ENCODE assay signal across 16 mouse cellular contexts in genomic region chr6:38512830-38513229, GRCm38 (mm10). TPM values are rescaled to one million over a fixed set of nuclear protein-coding genes. Genes with fewer than 3 reads are reported as not detected.
DNase-seq lines count a peak whose midpoint lies in the region; ATAC-seq lines count a peak whose summit lies in the region.
"Had no signal": no experiment of that assay in that cellular context is flagged by ENCODE, and none has a peak within 500 bp of the region (broad histone marks: within the 10 kb centered on the region; RNA-seq: fewer than 3 reads in every experiment).

No protein-coding gene starts in this region.

- no peaks in the 10 kb centered on the region for H3K4me1 ChIP-seq in heart, embryonic 16.5 days (ENCODE audit: control insufficient read depth, insufficient read depth, low read length)
- H3K4me1 ChIP-seq in heart, embryonic 10.5 days, result no peaks in the 10 kb centered on the region
- no peaks in the 10 kb centered on the region for H3K4me1 ChIP-seq in forebrain, embryonic 14.5 days (ENCODE audit: control insufficient read depth, insufficient read depth, low read length)
- no peaks in the 10 kb centered on the region for H3K4me1 ChIP-seq in forebrain, embryonic 10.5 days
- H3K4me1 ChIP-seq: forebrain, embryonic 15.5 days; limb, embryonic 15.5 days; midbrain, embryonic 12.5 days had no signal

- H3K4me3 ChIP-seq in heart, embryonic 16.5 days (ENCODE audit: low read length), result no peak overlapping the region
- no peak overlapping the region for H3K4me3 ChIP-seq in heart, embryonic 10.5 days
- no peak overlapping the region for H3K4me3 ChIP-seq in forebrain, embryonic 14.5 days (ENCODE audit: low read depth, low read length)
- no peak overlapping the region for H3K4me3 ChIP-seq in forebrain, embryonic 10.5 days
- H3K4me3 ChIP-seq: forebrain, embryonic 15.5 days; limb, embryonic 15.5 days; midbrain, embryonic 12.5 days had no signal

- no peak overlapping the region for H3K4me2 ChIP-seq in heart, embryonic 16.5 days (ENCODE audit: low read depth, low read length)
- no peak overlapping the region for H3K4me2 ChIP-seq in forebrain, embryonic 14.5 days (ENCODE audit: low read length)
- H3K4me2 ChIP-seq: forebrain, embryonic 15.5 days; limb, embryonic 15.5 days; midbrain, embryonic 12.5 days had no signal

- H3K36me3 ChIP-seq in heart, embryonic 16.5 days (ENCODE audit: control insufficient read depth, insufficient read depth), result 0 out of 2 replicates have a peak, but pooled peaks cover 2% of the 10 kb centered on the region
- H3K36me3 ChIP-seq in heart, embryonic 10.5 days, result no peaks in the 10 kb centered on the region
- peaks cover 4% of the 10 kb centered on the region; the same call in 1 of the 2 replicates for H3K36me3 ChIP-seq in forebrain, embryonic 14.5 days (ENCODE audit: control insufficient read depth, insufficient read depth, low read length)
- H3K36me3 ChIP-seq in forebrain, embryonic 10.5 days (replicated peaks), result 0 out of 2 replicates have a peak, but pooled peaks cover 2% of the 10 kb centered on the region
- H3K36me3 ChIP-seq: limb, embryonic 15.5 days had no signal

- no peak for DNase-seq in heart, embryonic 10.5 days (ENCODE audit: low spot score)
- DNase-seq in thymus, postnatal 36 days, result peak; percentile 36 to 63
- no peak for DNase-seq in urinary bladder, postnatal 25 days (ENCODE audit: low spot score)
- DNase-seq in forebrain, embryonic 14.5 days (ENCODE audit: low spot score), result no peak
- DNase-seq in forebrain, embryonic 10.5 days (ENCODE audit: extremely low spot score, low spot score), result no peak
- DNase-seq: adrenal gland, postnatal 36 days; cerebellum, adult 9-11 months had no signal

- H3K27ac ChIP-seq in heart, embryonic 16.5 days (ENCODE audit: low read length), result 0 out of 2 replicates have a peak overlapping the region, but pooled peaks have one; percentile 14
- H3K27ac ChIP-seq in heart, embryonic 10.5 days, result no peak overlapping the region
- H3K27ac ChIP-seq in forebrain, embryonic 14.5 days (ENCODE audit: low read depth, low read length), result no peak overlapping the region
- no peak overlapping the region for H3K27ac ChIP-seq in forebrain, embryonic 10.5 days
- H3K27ac ChIP-seq: forebrain, embryonic 15.5 days; kidney, postnatal 0 days; limb, embryonic 15.5 days; midbrain, embryonic 12.5 days had no signal

- H3K9me3 ChIP-seq in heart, embryonic 16.5 days (replicated peaks; ENCODE audit: control insufficient read depth, low read length), result no peaks in the 10 kb centered on the region
- no peaks in the 10 kb centered on the region for H3K9me3 ChIP-seq in heart, embryonic 10.5 days
- H3K9me3 ChIP-seq in forebrain, embryonic 14.5 days (replicated peaks; ENCODE audit: control insufficient read depth, low read length), result no peaks in the 10 kb centered on the region
- no peaks in the 10 kb centered on the region for H3K9me3 ChIP-seq in forebrain, embryonic 10.5 days
- H3K9me3 ChIP-seq: forebrain, embryonic 15.5 days; G1E; limb, embryonic 15.5 days; midbrain, embryonic 12.5 days had no signal

- no peak overlapping the region for H3K9ac ChIP-seq in heart, embryonic 16.5 days (ENCODE audit: low read length)
- H3K9ac ChIP-seq in forebrain, embryonic 14.5 days (ENCODE audit: low read length), result no peak overlapping the region
- H3K9ac ChIP-seq: forebrain, embryonic 15.5 days; limb, embryonic 15.5 days; midbrain, embryonic 12.5 days had no signal

- no peaks in the 10 kb centered on the region for H3K27me3 ChIP-seq in heart, embryonic 16.5 days (ENCODE audit: control insufficient read depth, insufficient read depth, low read length)
- H3K27me3 ChIP-seq in heart, embryonic 10.5 days (ENCODE audit: insufficient read depth, poor library complexity, severe bottlenecking), result no peaks in the 10 kb centered on the region
- H3K27me3 ChIP-seq in forebrain, embryonic 14.5 days (replicated peaks; ENCODE audit: control insufficient read depth, insufficient read depth, low read length), result no peaks in the 10 kb centered on the region
- H3K27me3 ChIP-seq in forebrain, embryonic 10.5 days (ENCODE audit: poor library complexity, severe bottlenecking), result no peaks in the 10 kb centered on the region
- H3K27me3 ChIP-seq: forebrain, embryonic 15.5 days; limb, embryonic 15.5 days; midbrain, embryonic 12.5 days had no signal

- ATAC-seq in heart, embryonic 16.5 days (replicated peaks; ENCODE audit: extremely low read depth, insufficient read depth, low FRiP score), result no peak
- peak; percentile 61 for ATAC-seq in activated CD4-positive, CD25-positive, alpha-beta regulatory T cell, adult 4 months
- ATAC-seq in megakaryocyte-erythroid progenitor cell, adult 5-6 weeks (replicated peaks; ENCODE audit: low FRiP score, low TSS enrichment, poor library complexity, severe bottlenecking), result peak; percentile 76
- ATAC-seq in forebrain, embryonic 14.5 days, result no peak
- ATAC-seq: forebrain, embryonic 15.5 days; lung, postnatal 0 days had no signal

RNA-seq across cellular contexts. Expression of gene Fmc1, which starts 20.5 kb away (rescaled TPM):
- 276 and 293 TPM in 2 replicates for polyA plus RNA-seq in heart, embryonic 16.5 days (2015; fragmentation: Nextera tagmentation; extraction: Ambion mirVana)
- polyA plus RNA-seq in heart, embryonic 10.5 days (2016; fragmentation: Nextera tagmentation; extraction: Ambion mirVana), result 138 and 187 TPM in 2 replicates
- 10 to 100 TPM; 70.9 to 75.0 TPM for polyA plus RNA-seq in activated CD4-positive, CD25-positive, alpha-beta regulatory T cell, adult 4 months (2017; shearing (Covaris generic))
- total RNA-seq in megakaryocyte-erythroid progenitor cell, adult 5-6 weeks (2014; fragmentation: Nextera tagmentation), result 113 and 175 TPM in 2 replicates
- 34.6 and 43.6 TPM in 2 replicates for total RNA-seq in megakaryocyte-erythroid progenitor cell, adult 5-6 weeks (2017)
- polyA plus RNA-seq in forebrain, embryonic 14.5 days (2014; fragmentation: Nextera tagmentation; extraction: Ambion mirVana), result 152 and 179 TPM in 2 replicates
- polyA plus RNA-seq in forebrain, embryonic 10.5 days (2016; fragmentation: Nextera tagmentation; extraction: Ambion mirVana), result 122 and 125 TPM in 2 replicates

RNA-seq across cellular contexts. Expression of gene Luc7l2, which starts 38.3 kb away (rescaled TPM):
- 28.3 and 31.9 TPM in 2 replicates for polyA plus RNA-seq in heart, embryonic 16.5 days (2015; fragmentation: Nextera tagmentation; extraction: Ambion mirVana)
- polyA plus RNA-seq in heart, embryonic 10.5 days (2016; fragmentation: Nextera tagmentation; extraction: Ambion mirVana), result 32.8 and 33.5 TPM in 2 replicates
- 100 to 1,000 TPM; 101 to 117 TPM for polyA plus RNA-seq in activated CD4-positive, CD25-positive, alpha-beta regulatory T cell, adult 4 months (2017; shearing (Covaris generic))
- 203 and 217 TPM in 2 replicates for total RNA-seq in megakaryocyte-erythroid progenitor cell, adult 5-6 weeks (2014; fragmentation: Nextera tagmentation)
- total RNA-seq in megakaryocyte-erythroid progenitor cell, adult 5-6 weeks (2017), result 248 and 278 TPM in 2 replicates
- 22.8 and 32.5 TPM in 2 replicates for polyA plus RNA-seq in forebrain, embryonic 14.5 days (2014; fragmentation: Nextera tagmentation; extraction: Ambion mirVana)
- polyA plus RNA-seq in forebrain, embryonic 10.5 days (2016; fragmentation: Nextera tagmentation; extraction: Ambion mirVana), result 34.7 and 36.8 TPM in 2 replicates

Comparison
In these comparisons a context has a peak if more than half of its experiments do, and no peak if none do; other contexts are left out.
1. ATAC-seq: peak in activated CD4-positive, CD25-positive, alpha-beta regulatory T cell, adult 4 months (single experiment) and megakaryocyte-erythroid progenitor cell, adult 5-6 weeks (single experiment); none in heart, embryonic 16.5 days (single experiment) and forebrain, embryonic 14.5 days (single experiment).
2. DNase-seq: peak in thymus, postnatal 36 days (2 of 2); none in heart, embryonic 10.5 days (single experiment), urinary bladder, postnatal 25 days (single experiment), forebrain, embryonic 14.5 days (single experiment) and forebrain, embryonic 10.5 days (single experiment).